In genomic region chr6:30172441-30172819, GRCm38 (mm10) we compare ENCODE assay signal across 12 mouse cellular contexts.
DNase-seq lines count a peak whose midpoint lies in the region; ATAC-seq and TF ChIP-seq lines count a peak whose summit lies in the region.
"Had no signal": no experiment of that assay in that cellular context is flagged by ENCODE, and none has a peak within 500 bp of the region (broad histone marks: within the 10 kb centered on the region; RNA-seq: fewer than 3 reads in every experiment).

No protein-coding gene starts in this region.

- no peak overlapping the region for H3K27ac ChIP-seq in heart, embryonic 16.5 days (ENCODE audit: low read length)
- no peak overlapping the region for H3K27ac ChIP-seq in heart, adult 2 months
- no peak overlapping the region for H3K27ac ChIP-seq in limb, embryonic 12.5 days
- no peak overlapping the region for H3K27ac ChIP-seq in stomach, postnatal 0 days (replicated peaks)

- no peak for DNase-seq in heart, adult 2 months
- peak; percentile 29 for DNase-seq in retina, embryonic 14.5 days (ENCODE audit: low spot score)
- DNase-seq in retina, postnatal 1 day: no peak
- DNase-seq in stomach, postnatal 0 days (ENCODE audit: low spot score): no peak
- no peak for DNase-seq in thymus, postnatal 36 days
- DNase-seq in cerebellum, adult 9-10 months: no peak
- DNase-seq: adrenal gland, adult 8-10 months; heart, postnatal 10 days had no signal

- peaks cover 84% of the 10 kb centered on the region for H3K27me3 ChIP-seq in heart, embryonic 16.5 days (ENCODE audit: control insufficient read depth, insufficient read depth, low read length)
- peaks cover 51% of the 10 kb centered on the region for H3K27me3 ChIP-seq in heart, adult 2 months (ENCODE audit: control insufficient read depth, insufficient read depth, low read length)
- H3K27me3 ChIP-seq in limb, embryonic 12.5 days: peaks cover 93% of the 10 kb centered on the region
- H3K27me3 ChIP-seq in stomach, postnatal 0 days (ENCODE audit: control insufficient read depth, insufficient read depth, low read length): peaks cover 14% of the 10 kb centered on the region; the same call in 1 of the 2 replicates

- H3K79me2 ChIP-seq in heart, adult 2 months (replicated peaks; ENCODE audit: control insufficient read depth, insufficient read depth, low read length): no peaks in the 10 kb centered on the region

- intact Hi-C loops in heart, adult 2 months (cut with DNase I): no loop called here

- no peak for TF ChIP-seq EP300 in heart, adult 2 months (IDR thresholded peaks at IDR 0.05; ENCODE audit: insufficient read depth, low read depth, low read length)
- TF ChIP-seq EP300 in stomach, postnatal 0 days (optimal IDR thresholded peaks at IDR 0.05): no peak

- WGBS in heart, embryonic 16.5 days: 15% methylated on average over 8 of the region's 8 CpGs
- 16% methylated on average over 8 of the region's 8 CpGs for WGBS in heart, adult 2 months
- WGBS in limb, embryonic 12.5 days: 18% methylated on average over 8 of the region's 8 CpGs
- 23% methylated on average over 8 of the region's 8 CpGs for WGBS in stomach, postnatal 0 days

- H3K9ac ChIP-seq in heart, embryonic 16.5 days (ENCODE audit: low read length): no peak overlapping the region
- no peak overlapping the region for H3K9ac ChIP-seq in heart, adult 2 months (ENCODE audit: low read depth, low read length)
- H3K9ac ChIP-seq in limb, embryonic 12.5 days (replicated peaks): no peak overlapping the region
- no peak overlapping the region for H3K9ac ChIP-seq in stomach, postnatal 0 days (ENCODE audit: low read length)

- H3K36me3 ChIP-seq in heart, embryonic 16.5 days (ENCODE audit: control insufficient read depth, insufficient read depth): no peaks in the 10 kb centered on the region
- H3K36me3 ChIP-seq in heart, adult 2 months (ENCODE audit: control insufficient read depth, insufficient read depth, low read length): no peaks in the 10 kb centered on the region
- H3K36me3 ChIP-seq in limb, embryonic 12.5 days: no peaks in the 10 kb centered on the region
- H3K36me3 ChIP-seq in stomach, postnatal 0 days (ENCODE audit: control insufficient read depth, insufficient read depth, low read length): no peaks in the 10 kb centered on the region
- H3K36me3 ChIP-seq: G1E had no signal

- peak overlapping the region; percentile 58; the same call in 1 of the 2 replicates for H3K4me2 ChIP-seq in heart, embryonic 16.5 days (ENCODE audit: low read depth, low read length)
- H3K4me2 ChIP-seq in limb, embryonic 12.5 days: peak overlapping the region; percentile 58
- H3K4me2 ChIP-seq in stomach, postnatal 0 days (replicated peaks; ENCODE audit: low read depth): peak overlapping the region; percentile 58

- H3K9me3 ChIP-seq in heart, embryonic 16.5 days (replicated peaks; ENCODE audit: control insufficient read depth, low read length): no peaks in the 10 kb centered on the region
- no peaks in the 10 kb centered on the region for H3K9me3 ChIP-seq in limb, embryonic 12.5 days
- H3K9me3 ChIP-seq in stomach, postnatal 0 days (ENCODE audit: control insufficient read depth, low read length): no peaks in the 10 kb centered on the region

- H3K4me3 ChIP-seq in heart, embryonic 16.5 days (ENCODE audit: low read length): no peak overlapping the region
- H3K4me3 ChIP-seq in heart, adult 2 months: no peak overlapping the region
- peak overlapping the region; percentile 40; the same call in 1 of the 2 replicates for H3K4me3 ChIP-seq in limb, embryonic 12.5 days (replicated peaks)
- peak overlapping the region; percentile 48 for H3K4me3 ChIP-seq in stomach, postnatal 0 days (ENCODE audit: low read depth, low read length)

- no peak for TF ChIP-seq CTCF in heart, adult 2 months (IDR thresholded peaks at IDR 0.05)
- no peak for TF ChIP-seq CTCF in stomach, postnatal 0 days (IDR thresholded peaks at IDR 0.05; ENCODE audit: low read depth)

- peaks cover 34% of the 10 kb centered on the region for H3K4me1 ChIP-seq in heart, embryonic 16.5 days (ENCODE audit: control insufficient read depth, insufficient read depth, low read length)
- peaks cover 2% of the 10 kb centered on the region for H3K4me1 ChIP-seq in heart, adult 2 months (ENCODE audit: control insufficient read depth, insufficient read depth, low read length)
- peaks cover 62% of the 10 kb centered on the region for H3K4me1 ChIP-seq in limb, embryonic 12.5 days (replicated peaks)
- H3K4me1 ChIP-seq in stomach, postnatal 0 days (replicated peaks; ENCODE audit: control insufficient read depth, insufficient read depth): 0 out of 2 replicates have a peak, but pooled peaks cover 3% of the 10 kb centered on the region

- TF ChIP-seq POLR2A in heart, adult 2 months (IDR thresholded peaks at IDR 0.05; ENCODE audit: insufficient read depth, low read depth, low read length): no peak

- no peak for ATAC-seq in heart, embryonic 16.5 days (replicated peaks; ENCODE audit: extremely low read depth, insufficient read depth, low FRiP score)
- no peak for ATAC-seq in limb, embryonic 12.5 days (ENCODE audit: insufficient number of reproducible peaks, insufficient read depth, low FRiP score, low TSS enrichment, low read depth)
- no peak for ATAC-seq in stomach, postnatal 0 days (ENCODE audit: low FRiP score, low TSS enrichment)
- ATAC-seq: forebrain, embryonic 14.5 days had no signal

Comparison
In these comparisons a context has a peak if more than half of its experiments do, and no peak if none do; other contexts are left out.
1. H3K4me3 ChIP-seq: peak in limb, embryonic 12.5 days (single experiment) and stomach, postnatal 0 days (single experiment); none in heart, embryonic 16.5 days (single experiment) and heart, adult 2 months (single experiment).
2. Peak in every context shown above with its lines, with median percentiles within 50 percentile points of each other: H3K4me2 ChIP-seq.